Mouse (Mus musculus) ovary, postnatal 10 days (tissue): Measurements from ENCODE around the gene Rbms1.
"Not testable (repeated sequence)": the region's sequence is repeated elsewhere in the genome, so short reads cannot be mapped to it uniquely, and the experiment has no call there.

Experiments used
- DNase-seq: peaks from one replicate; pipeline ENCODE4 v3.0.0; 2022; ENCODE audit warnings: low spot score

Gene Rbms1

DNA sequence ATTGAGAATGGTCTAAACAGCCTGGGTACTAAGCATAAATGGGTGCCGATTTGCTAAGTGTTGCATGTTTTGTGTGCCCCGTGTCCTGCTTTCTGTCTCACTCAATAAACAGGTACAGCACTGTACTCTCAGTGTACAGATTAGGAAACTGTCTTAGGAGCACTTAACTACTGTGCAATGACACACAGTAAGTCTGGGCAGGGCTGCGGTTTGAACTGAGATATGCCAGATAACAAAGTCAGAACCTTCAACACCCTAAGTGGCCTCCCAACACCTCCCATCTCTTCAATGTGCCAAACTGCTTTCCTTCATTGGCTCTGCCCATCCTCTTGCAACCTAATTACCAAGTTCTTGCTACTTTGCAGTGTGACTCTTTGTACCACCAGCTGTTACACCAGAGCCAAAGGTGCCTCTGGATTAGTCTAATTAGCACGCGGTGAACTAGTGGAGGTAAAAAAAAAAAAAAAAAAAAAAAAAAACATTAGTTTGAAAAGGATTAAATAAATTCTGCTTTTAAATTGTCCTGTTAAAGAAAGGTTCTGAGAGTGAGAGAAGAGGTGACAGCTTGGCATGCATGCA lies 117.6 kb downstream of the Rbms1 start:
- DNase-seq = no peak

GRCm38 (mm10) chr2:60844259-60844658 lies 118.7 kb downstream of the Rbms1 start:
- DNase-seq = no peak

- DNase-seq = no peak
Observed at GRCm38 (mm10) chr2:60843633-60844032, 119.4 kb downstream of the Rbms1 start.

- no peak for DNase-seq
Observed at GRCm38 (mm10) chr2:60842976-60843375, 120.0 kb downstream of the Rbms1 start.

GRCm38 (mm10) chr2:60840922-60841321 lies 122.1 kb downstream of the Rbms1 start:
- no peak for DNase-seq

DNA sequence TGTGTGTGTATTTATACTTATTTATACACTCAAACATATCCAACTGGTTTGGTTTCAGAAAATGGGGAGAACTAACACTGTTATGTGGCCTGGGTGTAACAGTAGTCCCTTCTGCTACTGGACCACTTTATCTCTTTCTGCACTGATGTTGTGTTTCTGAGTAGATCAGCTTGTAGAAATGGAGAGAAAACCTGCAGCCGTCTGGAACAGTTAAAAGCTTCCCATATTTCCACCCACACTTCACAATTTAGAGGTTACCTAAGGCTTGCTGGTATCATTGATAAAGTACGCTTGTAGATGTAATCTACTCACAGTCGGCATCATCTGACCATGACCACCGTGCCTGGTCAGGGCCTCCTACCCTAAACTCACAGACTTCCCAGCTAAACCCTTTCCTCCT lies 123.5 kb downstream of the Rbms1 start:
- DNase-seq = no peak

- DNase-seq = no peak
Observed at GRCm38 (mm10) chr2:60838856-60839255, 124.1 kb downstream of the Rbms1 start.

DNA sequence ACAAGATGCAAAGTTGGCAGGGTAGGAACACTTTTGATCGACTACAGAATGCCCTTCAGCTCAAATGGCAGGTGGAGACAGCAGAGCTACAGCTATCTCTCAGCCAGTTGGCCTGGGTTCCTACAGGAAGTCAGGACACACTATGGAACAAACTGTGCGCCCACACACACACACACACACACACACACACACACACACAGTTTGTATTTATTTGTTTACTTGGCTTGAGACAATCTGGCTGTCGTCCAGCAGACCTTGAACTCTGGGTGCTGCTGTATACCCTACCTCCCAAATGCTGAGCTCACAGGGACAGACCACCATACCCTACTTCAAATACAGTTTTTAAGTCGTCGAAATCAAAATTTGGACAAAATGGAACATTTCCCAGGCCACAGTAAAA lies 125.4 kb downstream of the Rbms1 start:
- DNase-seq = no peak

- no peak for DNase-seq
Observed at GRCm38 (mm10) chr2:60836237-60836636, 126.8 kb downstream of the Rbms1 start.

- DNase-seq = no peak
Observed at GRCm38 (mm10) chr2:60834293-60834692, 128.7 kb downstream of the Rbms1 start.

- no peak for DNase-seq
Observed at GRCm38 (mm10) chr2:60832254-60832653, 130.7 kb downstream of the Rbms1 start.

- DNase-seq = not testable (repeated sequence)
Observed at GRCm38 (mm10) chr2:60830464-60830863, 132.5 kb downstream of the Rbms1 start.

- no peak for DNase-seq
Observed at GRCm38 (mm10) chr2:60828908-60829462, 134.0 kb downstream of the Rbms1 start.

- no peak for DNase-seq
Observed at GRCm38 (mm10) chr2:60827152-60827428, 135.9 kb downstream of the Rbms1 start.

- no peak for DNase-seq
Observed at GRCm38 (mm10) chr2:60826406-60827151, 136.4 kb downstream of the Rbms1 start.

- DNase-seq = no peak
Observed at GRCm38 (mm10) chr2:60825690-60826089, 137.3 kb downstream of the Rbms1 start.

DNA sequence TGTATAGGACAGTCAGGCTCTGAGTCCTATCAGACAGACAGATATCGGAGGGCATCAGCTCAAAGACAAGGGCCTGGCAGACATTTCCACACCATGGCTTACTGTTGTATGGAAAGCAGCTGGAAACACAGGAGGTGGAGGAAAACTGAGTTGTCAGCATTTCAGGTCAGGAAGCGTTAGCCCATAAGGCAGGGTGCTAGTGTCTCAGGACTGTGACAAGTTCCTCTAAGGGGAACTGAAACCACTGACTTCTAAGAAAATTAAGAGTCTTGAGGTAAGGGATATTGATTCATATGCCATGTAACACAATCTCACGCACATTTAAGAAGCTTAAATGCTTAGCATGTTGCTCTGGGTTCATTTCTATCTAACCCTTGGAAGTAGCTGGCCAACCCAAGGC lies 141.4 kb downstream of the Rbms1 start:
- no peak for DNase-seq

- DNase-seq = no peak
Observed at GRCm38 (mm10) chr2:60818632-60819031, 144.4 kb downstream of the Rbms1 start.

- no peak for DNase-seq
Observed at GRCm38 (mm10) chr2:60816307-60816706, 146.7 kb downstream of the Rbms1 start.

- no peak for DNase-seq
Observed at GRCm38 (mm10) chr2:60814788-60815187, 148.2 kb downstream of the Rbms1 start.

GRCm38 (mm10) chr2:60812949-60813348 lies 150.0 kb downstream of the Rbms1 start:
- no peak for DNase-seq

- no peak for DNase-seq
Observed at GRCm38 (mm10) chr2:60810617-60811016, 152.4 kb downstream of the Rbms1 start.

DNA sequence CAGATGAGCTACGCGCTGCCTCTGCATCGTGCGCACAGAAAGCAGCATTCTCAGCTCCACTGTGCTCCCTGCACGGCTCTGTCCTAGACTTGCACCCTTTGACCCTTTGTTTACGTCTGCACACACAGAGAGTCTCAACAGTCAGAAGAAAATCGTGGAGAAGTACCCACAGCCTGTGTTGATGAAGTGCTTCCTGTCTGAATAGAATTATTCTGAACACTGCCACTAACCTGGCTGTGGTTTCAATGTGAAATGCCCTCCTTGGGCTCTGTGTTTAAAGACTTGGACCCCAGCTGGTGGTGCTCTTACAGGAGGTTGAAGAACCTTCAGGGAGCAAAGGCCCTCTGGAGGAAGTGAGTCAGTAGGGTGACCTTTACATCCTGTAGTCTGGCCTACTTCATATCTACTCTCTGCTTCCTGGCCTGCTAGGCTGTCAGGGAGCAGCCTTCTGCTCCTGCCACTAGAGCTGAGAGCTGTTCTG lies 153.5 kb downstream of the Rbms1 start:
- DNase-seq = no peak

DNA sequence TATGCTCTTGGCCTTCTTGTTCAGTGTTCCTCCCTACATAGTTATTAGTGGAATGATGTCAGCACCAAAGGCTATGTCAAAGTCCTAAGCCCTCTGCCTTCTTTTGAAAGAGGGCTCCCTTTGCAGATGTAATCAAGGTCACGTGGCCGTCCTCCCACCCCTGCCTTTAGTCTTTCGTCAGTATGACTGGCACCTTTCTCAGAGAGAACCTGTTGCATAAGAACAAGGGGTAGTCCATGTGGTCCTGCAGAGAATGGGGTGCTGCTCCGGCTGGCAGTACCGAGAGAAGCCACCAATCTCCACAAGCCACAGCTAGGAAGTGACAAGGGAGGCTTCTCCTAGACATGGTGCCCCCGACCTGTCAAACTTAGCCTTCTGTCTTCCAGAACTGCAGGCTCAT lies 154.2 kb downstream of the Rbms1 start:
- no peak for DNase-seq
